Mouse (Mus musculus) midbrain, embryonic 15.5 days (tissue): ENCODE measurements at regions not wholly inside any gene's neighbourhood (a gene's known extent, or its start where the extent isn't known, plus 50 kb on each side); places are given as distances from the start of the nearest gene placed in this dataset.

Experiments used
- ATAC-seq: fragments of 200-750 bp; cut with Nextera tagmentation; replicated peaks from 2 replicates; pipeline ENCODE4 v1.8.0; 2017; ENCODE audit warnings: moderate TSS enrichment
- H3K27ac ChIP-seq: fragments of 300-500 bp; sonication (generic); 2 replicates; pipeline ENCODE4 v1.5.1; 2015; ENCODE audit warnings: mild to moderate bottlenecking, inconsistent platforms
- H3K27me3 ChIP-seq: fragments of 300-500 bp; sonication (generic); replicated peaks from 2 replicates; pipeline ENCODE4 v1.6.1; 2015; ENCODE audit warnings: inconsistent platforms
- H3K36me3 ChIP-seq: fragments of 300-500 bp; sonication (generic); replicated peaks from 2 replicates; pipeline ENCODE4 v1.6.1; 2015; ENCODE audit warnings: inconsistent platforms
- H3K4me1 ChIP-seq: fragments of 300-500 bp; sonication (generic); 2 replicates; pipeline ENCODE4 v1.6.1; 2015; ENCODE audit warnings: inconsistent platforms
- H3K4me2 ChIP-seq: fragments of 300-500 bp; sonication (generic); 2 replicates; pipeline ENCODE4 v1.6.1; 2015; ENCODE audit warnings: inconsistent platforms, mild to moderate bottlenecking, moderate library complexity
- H3K4me3 ChIP-seq: fragments of 300-500 bp; sonication (generic); 2 replicates; pipeline ENCODE4 v1.5.1; 2015; ENCODE audit warnings: mild to moderate bottlenecking, inconsistent platforms
- H3K9ac ChIP-seq: fragments of 300-500 bp; sonication (generic); 2 replicates; pipeline ENCODE4 v1.6.1; 2015; ENCODE audit warnings: mild to moderate bottlenecking, inconsistent platforms
- H3K9me3 ChIP-seq: fragments of 300-500 bp; sonication (generic); 2 replicates; pipeline ENCODE4 v1.6.1; 2016; ENCODE audit warnings: inconsistent platforms
- WGBS: fragments of 180-500 bp; shearing (Covaris S2); methylation state at CpG from one replicate; pipeline ENCODE4 v1.1.7; 2015; ENCODE audit warnings: mixed read lengths; 5-methylcytosine and 5-hydroxymethylcytosine counted together

- H3K27ac ChIP-seq, result no peak overlapping the region
- no peak for ATAC-seq
- H3K27me3 ChIP-seq, result no peaks in the 10 kb centered on the region
- no peaks in the 10 kb centered on the region for H3K9me3 ChIP-seq
- H3K36me3 ChIP-seq, result no peaks in the 10 kb centered on the region
- H3K9ac ChIP-seq, result no peak overlapping the region
- H3K4me3 ChIP-seq, result no peak overlapping the region
- 76% methylated on average over 7 of the region's 7 CpGs for WGBS
- no peaks in the 10 kb centered on the region for H3K4me1 ChIP-seq
- H3K4me2 ChIP-seq, result no peak overlapping the region
Observed at GRCm38 (mm10) chr16:51169294-51169693, 578.3 kb upstream of the Ccdc54 start.

GRCm38 (mm10) chr16:51160768-51161167, 569.8 kb upstream of the Ccdc54 start:
- no peak overlapping the region for H3K4me2 ChIP-seq
- H3K9ac ChIP-seq, result no peak overlapping the region
- no peaks in the 10 kb centered on the region for H3K36me3 ChIP-seq
- ATAC-seq, result peak; percentile 33; the same call in 1 of the 2 replicates
- no peak overlapping the region for H3K27ac ChIP-seq
- H3K4me1 ChIP-seq, result no peaks in the 10 kb centered on the region
- 57% methylated on average over 5 of the region's 5 CpGs for WGBS
- no peak overlapping the region for H3K4me3 ChIP-seq
- H3K9me3 ChIP-seq, result no peaks in the 10 kb centered on the region
- no peaks in the 10 kb centered on the region for H3K27me3 ChIP-seq

GRCm38 (mm10) chr16:51138575-51138974, 547.6 kb upstream of the Ccdc54 start:
- no peak overlapping the region for H3K4me3 ChIP-seq
- ATAC-seq, result no peak
- H3K4me2 ChIP-seq, result no peak overlapping the region
- H3K27me3 ChIP-seq, result no peaks in the 10 kb centered on the region
- no peaks in the 10 kb centered on the region for H3K4me1 ChIP-seq
- H3K36me3 ChIP-seq, result no peaks in the 10 kb centered on the region
- no peak overlapping the region for H3K27ac ChIP-seq
- H3K9me3 ChIP-seq, result no peaks in the 10 kb centered on the region
- WGBS, result 89% methylated on average over 7 of the region's 7 CpGs
- H3K9ac ChIP-seq, result no peak overlapping the region

GRCm38 (mm10) chr16:51119835-51120234, 528.9 kb upstream of the Ccdc54 start:
- 66% methylated on average over 1 of the region's 1 CpGs for WGBS
- Histone ChIP-seq H3K27ac (no peak overlapping the region), H3K27me3 (no peaks in the 10 kb centered on the region), H3K9ac (no peak overlapping the region), H3K4me2 (no peak overlapping the region), H3K4me1 (peaks cover 11% of the 10 kb centered on the region), H3K9me3 (no peaks in the 10 kb centered on the region), H3K36me3 (no peaks in the 10 kb centered on the region), H3K4me3 (no peak overlapping the region)
- ATAC-seq, result no peak

GRCm38 (mm10) chr16:51118365-51118764, 527.4 kb upstream of the Ccdc54 start:
- Histone ChIP-seq H3K27ac (no peak overlapping the region), H3K4me2 (no peak overlapping the region), H3K27me3 (no peaks in the 10 kb centered on the region), H3K4me3 (no peak overlapping the region), H3K4me1 (peaks cover 11% of the 10 kb centered on the region), H3K9ac (no peak overlapping the region), H3K36me3 (no peaks in the 10 kb centered on the region), H3K9me3 (no peaks in the 10 kb centered on the region)
- WGBS, result 31% methylated on average over 3 of the region's 3 CpGs
- ATAC-seq, result no peak; the same call in 1 of the 2 replicates

- 12% methylated on average over 5 of the region's 5 CpGs for WGBS
- no peak overlapping the region for H3K4me3 ChIP-seq
- peak overlapping the region; percentile 28 for H3K4me2 ChIP-seq
- H3K9me3 ChIP-seq, result no peaks in the 10 kb centered on the region
- ATAC-seq, result peak; percentile 79
- peaks cover 11% of the 10 kb centered on the region for H3K4me1 ChIP-seq
- no peaks in the 10 kb centered on the region for H3K27me3 ChIP-seq
- no peaks in the 10 kb centered on the region for H3K36me3 ChIP-seq
- H3K27ac ChIP-seq, result no peak overlapping the region
- H3K9ac ChIP-seq, result no peak overlapping the region
Observed at GRCm38 (mm10) chr16:51117836-51118235, 526.9 kb upstream of the Ccdc54 start.

DNA sequence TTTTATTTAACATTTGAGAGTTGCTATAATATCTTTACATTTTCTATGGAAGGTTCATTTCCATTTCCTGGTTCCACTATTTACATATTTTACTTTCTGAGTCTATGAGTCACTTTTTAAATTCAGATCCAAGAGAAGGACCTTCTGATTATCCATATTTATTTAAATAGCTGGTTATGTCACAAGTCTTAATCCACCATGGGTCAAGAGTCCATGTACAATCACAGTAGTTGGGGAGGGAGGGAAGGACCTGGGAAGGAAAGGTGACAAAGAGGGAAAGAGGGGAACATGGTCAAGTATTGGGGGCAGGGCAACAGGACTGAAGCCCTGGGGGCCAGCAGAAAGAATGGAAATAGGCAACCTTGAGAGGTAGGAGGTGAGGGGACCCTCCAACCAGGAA, 518.9 kb upstream of the Ccdc54 start:
- Histone ChIP-seq H3K4me3 (no peak overlapping the region), H3K4me1 (no peaks in the 10 kb centered on the region), H3K9ac (no peak overlapping the region), H3K9me3 (no peaks in the 10 kb centered on the region), H3K27me3 (no peaks in the 10 kb centered on the region), H3K4me2 (no peak overlapping the region), H3K27ac (no peak overlapping the region), H3K36me3 (no peaks in the 10 kb centered on the region)
- ATAC-seq, result no peak

- 90% methylated on average over 4 of the region's 4 CpGs for WGBS
- Histone ChIP-seq H3K27me3 (no peaks in the 10 kb centered on the region), H3K9me3 (no peaks in the 10 kb centered on the region), H3K4me1 (no peaks in the 10 kb centered on the region), H3K9ac (no peak overlapping the region), H3K27ac (no peak overlapping the region), H3K4me2 (no peak overlapping the region), H3K4me3 (no peak overlapping the region), H3K36me3 (no peaks in the 10 kb centered on the region)
- ATAC-seq, result no peak
Observed at GRCm38 (mm10) chr16:51107421-51107820, 516.5 kb upstream of the Ccdc54 start.

DNA sequence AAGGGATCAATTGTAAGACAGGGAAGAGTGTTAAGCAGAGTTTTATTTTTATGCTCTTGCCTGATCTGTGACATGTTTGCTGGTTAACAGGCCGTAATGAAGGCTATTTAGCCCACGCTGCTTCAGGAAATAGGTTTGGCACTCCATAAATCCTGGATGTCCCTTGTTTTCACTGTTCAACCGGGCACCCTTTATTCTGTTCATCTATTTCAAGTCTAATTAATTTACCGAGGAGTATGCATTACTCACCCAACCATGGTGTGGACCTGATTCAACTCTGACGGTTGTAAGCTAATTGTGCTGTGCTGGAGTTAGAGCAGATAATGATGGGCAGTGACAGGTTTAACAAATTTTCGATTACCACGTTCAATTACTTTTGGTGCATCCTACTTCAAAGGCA, 495.6 kb upstream of the Ccdc54 start:
- 87% methylated on average over 7 of the region's 7 CpGs for WGBS
- Histone ChIP-seq H3K4me2 (no peak overlapping the region), H3K4me3 (no peak overlapping the region), H3K27me3 (no peaks in the 10 kb centered on the region), H3K9me3 (no peaks in the 10 kb centered on the region), H3K4me1 (no peaks in the 10 kb centered on the region), H3K36me3 (no peaks in the 10 kb centered on the region), H3K27ac (no peak overlapping the region), H3K9ac (no peak overlapping the region)
- ATAC-seq, result no peak

GRCm38 (mm10) chr16:51080146-51080545, 489.2 kb upstream of the Ccdc54 start:
- Histone ChIP-seq H3K27ac (no peak overlapping the region), H3K4me2 (no peak overlapping the region), H3K4me1 (no peaks in the 10 kb centered on the region), H3K36me3 (no peaks in the 10 kb centered on the region), H3K9me3 (no peaks in the 10 kb centered on the region), H3K4me3 (no peak overlapping the region), H3K9ac (no peak overlapping the region), H3K27me3 (no peaks in the 10 kb centered on the region)
- no peak for ATAC-seq
- WGBS, result 54% methylated on average over 4 of the region's 4 CpGs

DNA sequence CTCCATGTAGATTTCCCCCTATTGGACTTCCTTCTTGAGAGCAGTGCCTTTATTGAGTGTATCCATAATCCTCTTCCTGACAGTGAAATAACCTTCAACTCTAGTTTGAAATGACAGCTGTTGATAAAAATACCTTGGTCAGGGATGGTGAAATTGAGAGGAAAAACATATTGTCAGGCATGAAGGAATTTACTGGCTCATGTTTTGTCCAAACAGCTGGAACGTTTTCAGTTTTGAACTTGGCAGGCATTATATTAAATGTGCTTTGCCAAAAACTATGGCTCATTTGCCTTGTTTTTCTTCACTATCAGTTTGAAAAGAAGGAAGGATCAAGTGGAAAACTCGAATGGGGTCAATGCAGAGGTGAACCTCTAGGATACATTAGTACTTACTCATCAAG, 457.7 kb upstream of the Ccdc54 start:
- Histone ChIP-seq H3K9me3 (no peaks in the 10 kb centered on the region), H3K27ac (no peak overlapping the region), H3K4me2 (no peak overlapping the region), H3K4me3 (no peak overlapping the region), H3K9ac (no peak overlapping the region), H3K36me3 (no peaks in the 10 kb centered on the region), H3K4me1 (no peaks in the 10 kb centered on the region), H3K27me3 (no peaks in the 10 kb centered on the region)
- ATAC-seq, result no peak
- 76% methylated on average over 2 of the region's 2 CpGs for WGBS

DNA sequence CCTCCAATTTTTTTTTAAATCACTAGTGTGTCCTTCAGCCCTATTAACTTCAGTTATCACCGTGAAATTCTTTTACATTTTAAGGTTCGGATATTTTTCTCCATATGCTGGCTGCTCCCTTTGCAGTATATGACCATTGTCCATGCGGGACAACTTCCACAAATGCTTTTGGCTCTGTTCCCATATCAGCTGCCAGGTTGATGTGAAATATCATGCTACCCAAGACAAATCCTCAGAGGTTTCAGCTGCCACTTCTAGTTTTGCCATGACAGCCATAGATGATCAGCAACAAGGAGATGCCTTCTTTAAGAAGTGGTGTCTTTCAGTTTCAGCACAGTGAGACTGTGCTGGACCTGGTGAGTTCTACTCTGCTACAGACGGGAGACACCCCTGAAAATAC, 457.2 kb upstream of the Ccdc54 start:
- Histone ChIP-seq H3K36me3 (no peaks in the 10 kb centered on the region), H3K4me2 (no peak overlapping the region), H3K27me3 (no peaks in the 10 kb centered on the region), H3K4me3 (no peak overlapping the region), H3K27ac (no peak overlapping the region), H3K9ac (no peak overlapping the region), H3K4me1 (no peaks in the 10 kb centered on the region), H3K9me3 (no peaks in the 10 kb centered on the region)
- no peak for ATAC-seq
- WGBS, result 80% methylated on average over 4 of the region's 4 CpGs

GRCm38 (mm10) chr16:51041311-51041710, 450.4 kb upstream of the Ccdc54 start:
- Histone ChIP-seq H3K9ac (no peak overlapping the region), H3K4me1 (no peaks in the 10 kb centered on the region), H3K27ac (no peak overlapping the region), H3K36me3 (no peaks in the 10 kb centered on the region), H3K9me3 (no peaks in the 10 kb centered on the region), H3K27me3 (no peaks in the 10 kb centered on the region), H3K4me2 (no peak overlapping the region), H3K4me3 (no peak overlapping the region)
- ATAC-seq, result no peak
- 85% methylated on average over 4 of the region's 4 CpGs for WGBS

DNA sequence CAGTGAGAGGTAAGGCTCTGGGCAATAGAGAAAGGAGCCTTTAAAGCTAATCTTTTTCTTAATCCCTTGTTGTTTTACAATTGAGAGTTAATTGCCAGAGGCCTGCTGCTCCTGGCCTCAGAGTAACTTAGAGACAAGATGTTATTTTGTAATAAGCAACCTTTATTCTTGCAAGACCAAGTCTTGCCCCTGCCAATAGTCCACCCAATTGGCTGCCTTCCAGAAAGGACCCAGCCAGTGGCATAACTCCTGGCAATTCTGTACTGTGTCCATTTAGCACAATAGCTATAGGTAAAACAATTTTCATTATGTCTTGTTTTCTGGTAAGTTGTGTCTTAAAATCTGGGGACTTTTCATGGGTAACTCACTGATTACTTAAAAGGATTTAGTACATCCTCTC, 411.9 kb upstream of the Ccdc54 start:
- no peak overlapping the region for H3K4me3 ChIP-seq
- H3K27ac ChIP-seq, result no peak overlapping the region
- peaks cover 6% of the 10 kb centered on the region for H3K4me1 ChIP-seq
- no peak overlapping the region for H3K4me2 ChIP-seq
- H3K9ac ChIP-seq, result no peak overlapping the region
- ATAC-seq, result no peak
- no peaks in the 10 kb centered on the region for H3K36me3 ChIP-seq
- no peaks in the 10 kb centered on the region for H3K9me3 ChIP-seq
- no peaks in the 10 kb centered on the region for H3K27me3 ChIP-seq
